Mouse (Mus musculus) adrenal gland (tissue): ENCODE results near the gene Ube2o.
"Not testable (repeated sequence)": the region's sequence is repeated elsewhere in the genome, so short reads cannot be mapped to it uniquely, and the experiment has no call there.

Experiments used
- intact Hi-C: fragments of 180-260 bp; cut with DNase I; formaldehyde crosslinking; loops from one replicate; pipeline ENCODE4 v1.15.1; 2025

The Ube2o gene

GRCm38 (mm10) chr11:116518482-116518881 is 62.8 kb downstream of the Ube2o start:
- intact Hi-C loops = no loop called here

- intact Hi-C loops = no loop called here
These were observed 65.8 kb downstream of the Ube2o start for GRCm38 (mm10) chr11:116515330-116516020.

GRCm38 (mm10) chr11:116513531-116514038 is 67.7 kb downstream of the Ube2o start:
- intact Hi-C loops = no loop called here

- intact Hi-C loops = no loop called here
These were observed 68.3 kb downstream of the Ube2o start for GRCm38 (mm10) chr11:116512987-116513386.

- intact Hi-C loops = no loop called here
These were observed 69.1 kb downstream of the Ube2o start for GRCm38 (mm10) chr11:116512154-116512553.

GRCm38 (mm10) chr11:116511301-116511868 is 69.9 kb downstream of the Ube2o start:
- intact Hi-C loops = no loop called here

- intact Hi-C loops = no loop called here
These were observed 72.6 kb downstream of the Ube2o start for GRCm38 (mm10) chr11:116508689-116509088.

- intact Hi-C loops = no loop called here
These were observed 74.9 kb downstream of the Ube2o start for GRCm38 (mm10) chr11:116506151-116506875.

- intact Hi-C loops = no loop called here
These were observed 75.7 kb downstream of the Ube2o start for GRCm38 (mm10) chr11:116505573-116505972.

- intact Hi-C loops = no loop called here
These were observed 76.7 kb downstream of the Ube2o start for GRCm38 (mm10) chr11:116504516-116504915.

- intact Hi-C loops = loop anchor here (2.0 kb wide), 1 partner anchor 34 kb away; no protein-coding TSS in a partner anchor
These were observed 80.1 kb downstream of the Ube2o start for GRCm38 (mm10) chr11:116501005-116501746.

- intact Hi-C loops = no loop called here
These were observed 82.2 kb downstream of the Ube2o start for GRCm38 (mm10) chr11:116499018-116499417.

GRCm38 (mm10) chr11:116498596-116498995 is 82.7 kb downstream of the Ube2o start:
- intact Hi-C loops = no loop called here

- intact Hi-C loops = no loop called here
These were observed 83.9 kb downstream of the Ube2o start for GRCm38 (mm10) chr11:116497313-116497712.

GRCm38 (mm10) chr11:116494474-116495174 is 86.6 kb downstream of the Ube2o start:
- intact Hi-C loops = no loop called here

GRCm38 (mm10) chr11:116493795-116494252 is 87.4 kb downstream of the Ube2o start, which contains the start of gene Prpsap1:
Gene Prpsap1, minus strand, starts transcription at chr11:116494202.
- intact Hi-C loops = no loop called here

- intact Hi-C loops = no loop called here
These were observed 88.1 kb downstream of the Ube2o start for GRCm38 (mm10) chr11:116493191-116493590.

- intact Hi-C loops = not testable (repeated sequence)
These were observed 88.7 kb downstream of the Ube2o start for GRCm38 (mm10) chr11:116492507-116492906.

GRCm38 (mm10) chr11:116491338-116491737 is 89.9 kb downstream of the Ube2o start:
- intact Hi-C loops = no loop called here
